Mouse (Mus musculus) kidney, postnatal 0 days (tissue): ENCODE measurements around the gene Fras1. TPM values are rescaled to one million over a fixed set of nuclear protein-coding genes. Genes with fewer than 3 reads are reported as not detected.

Experiments
- ATAC-seq: fragments of 200-750 bp; cut with Nextera tagmentation; replicated peaks from 2 replicates; pipeline ENCODE4 v1.8.0; 2017; ENCODE audit warnings: low read depth, moderate number of reproducible peaks, moderate TSS enrichment, moderate library complexity; ENCODE audit not compliant: low FRiP score
- DNase-seq: peaks from one replicate; pipeline ENCODE4 v3.0.0-alpha.2; 2016; ENCODE audit warnings: low spot score
- H3K27ac ChIP-seq: fragments of 300-500 bp; sonication (generic); 2 replicates; pipeline ENCODE4 v1.5.1; 2014; ENCODE audit warnings: mild to moderate bottlenecking
- H3K27me3 ChIP-seq: fragments of 300-500 bp; sonication (generic); 2 replicates; pipeline ENCODE4 v1.6.1; 2014; ENCODE audit warnings: low read length, mixed read lengths; ENCODE audit not compliant: insufficient read depth
- H3K36me3 ChIP-seq: fragments of 300-500 bp; sonication (generic); 2 replicates; pipeline ENCODE4 v1.6.1; 2014; ENCODE audit warnings: low read length, mixed read lengths; ENCODE audit not compliant: insufficient read depth
- H3K4me1 ChIP-seq: fragments of 300-500 bp; sonication (generic); replicated peaks from 2 replicates; pipeline ENCODE4 v1.6.1; 2014; ENCODE audit warnings: antibody characterized with exemption, low read length, mixed read lengths; ENCODE audit not compliant: insufficient read depth
- H3K4me2 ChIP-seq: fragments of 300-500 bp; sonication (generic); 2 replicates; pipeline ENCODE4 v1.6.1; 2014; ENCODE audit warnings: mild to moderate bottlenecking, low read length, moderate library complexity, mixed read lengths
- H3K4me3 ChIP-seq: fragments of 300-500 bp; sonication (generic); replicated peaks from 2 replicates; pipeline ENCODE4 v1.5.1; 2014; ENCODE audit warnings: low read depth, low read length
- H3K9ac ChIP-seq: fragments of 300-500 bp; sonication (generic); 2 replicates; pipeline ENCODE4 v1.6.1; 2014; ENCODE audit warnings: low read depth, low read length
- H3K9me3 ChIP-seq: fragments of 300-500 bp; sonication (generic); replicated peaks from 2 replicates; pipeline ENCODE4 v1.6.1; 2016; ENCODE audit warnings: low read length, inconsistent platforms, mixed read lengths
- CTCF ChIP-seq: IDR thresholded peaks from 2 replicates; pipeline ENCODE4 v1.5.1; 2016; ENCODE audit warnings: antibody characterized with exemption, low read depth, mild to moderate bottlenecking, moderate library complexity
- WGBS: fragments of 180-500 bp; shearing (Covaris S2); extraction: QIAGEN DNeasy Blood & Tissue Kit; methylation state at CpG from one replicate; pipeline ENCODE4 v1.1.7; 2014; 5-methylcytosine and 5-hydroxymethylcytosine counted together
- polyA plus RNA-seq: library from polyadenylated mRNA; unstranded; fragments of >200 nt; fragmentation: Nextera tagmentation; extraction: Ambion mirVana; gene quantifications from 2 replicates; pipeline ENCODE4 v1.2.1, GENCODE M21; 2015

The Fras1 gene
- polyA plus RNA-seq, 1 experiment from 2014 or later, result 15.8 TPM

DNA sequence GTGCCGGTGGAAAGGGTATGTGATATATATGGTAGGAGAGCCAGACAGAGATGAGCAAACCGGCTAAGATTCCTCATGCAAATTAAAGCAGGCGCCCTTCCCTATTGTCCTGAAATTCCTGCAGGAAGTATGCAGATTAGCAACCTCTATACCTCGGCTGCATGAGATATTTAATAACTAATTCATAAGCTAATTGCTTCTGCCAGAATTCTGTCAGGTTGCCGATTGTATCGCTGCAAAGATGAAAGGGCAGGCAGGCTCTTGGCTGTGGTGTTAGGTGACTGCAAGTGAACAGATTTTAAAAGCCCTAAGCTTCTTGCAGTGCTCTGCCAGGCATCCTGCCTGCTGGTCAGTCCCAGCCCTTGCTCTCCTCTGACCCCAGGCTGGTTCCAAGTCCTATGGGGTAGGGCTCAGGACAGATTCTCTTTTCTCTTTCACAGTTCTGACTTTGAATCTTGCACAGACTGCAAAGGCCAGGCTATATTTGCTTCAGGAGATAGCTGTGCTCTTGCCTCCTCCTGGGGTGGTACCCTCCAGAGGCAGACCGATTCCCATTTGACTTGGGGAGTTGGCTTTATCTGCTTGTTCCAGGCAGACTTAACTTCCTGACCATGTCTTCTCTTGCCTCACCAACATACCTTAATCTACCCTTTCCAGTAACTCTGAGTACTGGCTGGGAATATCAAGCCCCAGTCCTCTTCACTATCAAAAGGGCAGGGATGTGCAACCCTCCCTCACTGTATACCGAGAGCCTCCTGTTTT lies 342.7 kb downstream of the Fras1 start:
- TF ChIP-seq CTCF, result no peak
- Histone ChIP-seq H3K9me3 (no peaks in the 10 kb centered on the region), H3K27me3 (no peaks in the 10 kb centered on the region), H3K9ac (no peak overlapping the region), H3K4me2 (no peak overlapping the region), H3K4me1 (0 out of 2 replicates have a peak, but pooled peaks cover 5% of the 10 kb centered on the region), H3K36me3 (peaks cover 14% of the 10 kb centered on the region; the same call in 1 of the 2 replicates), H3K4me3 (no peak overlapping the region), H3K27ac (no peak overlapping the region)
- no peak for DNase-seq
- WGBS, result 59% methylated on average over 8 of the region's 8 CpGs
- no peak for ATAC-seq

DNA sequence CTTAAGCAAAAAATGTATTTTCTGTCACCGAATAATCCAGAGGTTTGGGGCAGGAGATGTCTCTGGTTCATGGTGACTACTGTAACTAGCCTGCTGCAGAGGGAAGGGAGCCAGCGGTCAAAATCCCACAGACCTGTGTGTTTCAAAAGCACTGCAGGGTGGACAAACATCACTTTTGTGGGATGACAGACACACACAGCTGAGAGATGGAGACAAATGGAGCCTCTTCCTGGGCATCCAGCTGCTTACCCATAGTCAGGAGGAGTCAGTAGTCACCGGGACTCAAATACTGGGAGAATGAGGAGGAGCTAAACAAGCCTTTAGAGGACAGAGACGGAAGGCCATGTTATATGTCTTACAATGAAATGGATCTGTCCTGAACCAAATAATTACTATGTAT lies 343.9 kb downstream of the Fras1 start:
- 89% methylated on average over 4 of the region's 4 CpGs for WGBS
- H3K27ac ChIP-seq, result no peak overlapping the region
- TF ChIP-seq CTCF, result no peak
- DNase-seq (no peak), ATAC-seq (no peak)
- no peak overlapping the region for H3K9ac ChIP-seq
- peaks cover 14% of the 10 kb centered on the region; the same call in 1 of the 2 replicates for H3K36me3 ChIP-seq
- no peaks in the 10 kb centered on the region for H3K9me3 ChIP-seq
- H3K4me3 ChIP-seq, result no peak overlapping the region
- no peaks in the 10 kb centered on the region for H3K4me1 ChIP-seq
- no peaks in the 10 kb centered on the region for H3K27me3 ChIP-seq
- no peak overlapping the region for H3K4me2 ChIP-seq

DNA sequence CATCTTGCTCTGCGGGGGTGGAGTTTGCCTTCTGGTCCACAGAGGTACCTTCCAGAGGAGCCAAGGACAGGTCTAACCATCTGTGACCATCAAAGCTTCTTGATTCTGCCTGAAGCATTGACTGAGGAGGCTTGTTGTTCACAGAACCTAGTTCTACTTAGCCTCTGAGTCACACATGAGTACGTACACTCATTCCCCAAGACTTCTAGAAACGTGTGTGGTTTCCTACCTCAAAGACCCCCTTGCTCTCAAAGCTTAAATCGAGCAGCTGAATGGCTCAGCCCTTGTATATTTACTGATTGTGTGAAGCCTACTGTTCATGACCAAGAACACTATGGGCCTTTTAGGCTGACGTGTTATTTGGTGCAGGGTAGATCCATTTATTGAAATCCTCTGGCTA lies 344.8 kb downstream of the Fras1 start:
- H3K9ac ChIP-seq, result no peak overlapping the region
- ATAC-seq (no peak), DNase-seq (no peak)
- peaks cover 14% of the 10 kb centered on the region; the same call in 1 of the 2 replicates for H3K36me3 ChIP-seq
- 93% methylated on average over 5 of the region's 5 CpGs for WGBS
- no peak for TF ChIP-seq CTCF
- H3K4me2 ChIP-seq, result no peak overlapping the region
- no peaks in the 10 kb centered on the region for H3K4me1 ChIP-seq
- no peak overlapping the region for H3K27ac ChIP-seq
- H3K9me3 ChIP-seq, result no peaks in the 10 kb centered on the region
- no peaks in the 10 kb centered on the region for H3K27me3 ChIP-seq
- H3K4me3 ChIP-seq, result no peak overlapping the region

DNA sequence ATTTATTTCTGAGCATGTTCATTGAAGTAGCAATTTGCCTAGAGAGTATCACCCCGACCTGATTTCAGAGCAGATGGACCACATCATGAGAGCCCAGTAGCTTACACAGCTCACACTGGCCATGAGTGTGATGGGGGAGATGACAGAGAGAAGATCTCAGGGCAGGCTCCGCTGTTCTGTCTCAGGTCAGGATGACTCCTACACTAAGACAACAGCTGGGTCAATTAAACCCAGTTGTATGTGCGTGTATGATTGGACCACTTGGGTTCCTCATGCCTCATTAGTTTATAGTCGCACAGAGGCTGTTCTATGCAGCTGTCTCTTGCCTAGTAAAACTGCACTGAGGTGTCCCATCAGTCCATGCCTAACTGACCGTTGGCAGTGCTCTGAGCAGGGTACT lies 345.5 kb downstream of the Fras1 start:
- H3K27ac ChIP-seq, result no peak overlapping the region
- H3K9ac ChIP-seq, result no peak overlapping the region
- peak; percentile 39 for DNase-seq
- WGBS, result 54% methylated on average over 5 of the region's 5 CpGs
- no peaks in the 10 kb centered on the region for H3K27me3 ChIP-seq
- H3K4me1 ChIP-seq, result no peaks in the 10 kb centered on the region
- ATAC-seq, result peak; percentile 60; the same call in 1 of the 2 replicates
- no peak overlapping the region for H3K4me2 ChIP-seq
- no peak for TF ChIP-seq CTCF
- no peaks in the 10 kb centered on the region for H3K9me3 ChIP-seq
- H3K4me3 ChIP-seq, result no peak overlapping the region
- H3K36me3 ChIP-seq, result peaks cover 14% of the 10 kb centered on the region; the same call in 1 of the 2 replicates

DNA sequence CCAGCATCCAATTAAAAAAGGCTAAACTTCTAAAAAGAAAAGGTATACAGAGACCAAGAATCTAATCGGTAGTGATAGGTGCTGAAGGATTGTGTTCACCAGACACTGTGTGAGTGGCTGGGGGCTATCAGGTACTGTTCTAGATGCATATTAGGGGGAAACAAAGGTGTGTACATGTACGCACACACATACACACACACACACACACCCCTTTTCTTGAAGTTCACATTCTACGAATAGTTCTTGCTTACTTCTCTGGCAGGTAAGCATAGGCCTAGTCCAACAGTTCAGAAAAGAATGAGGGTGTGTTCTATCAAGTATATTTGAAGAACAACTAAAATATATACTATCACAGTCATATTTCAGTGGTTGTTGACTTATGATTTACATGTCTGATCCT lies 348.9 kb downstream of the Fras1 start:
- DNase-seq (no peak), ATAC-seq (no peak)
- H3K27me3 ChIP-seq, result no peaks in the 10 kb centered on the region
- no peak overlapping the region for H3K9ac ChIP-seq
- no peak overlapping the region for H3K4me3 ChIP-seq
- H3K9me3 ChIP-seq, result no peaks in the 10 kb centered on the region
- WGBS, result 72% methylated on average over 3 of the region's 3 CpGs
- peaks cover 11% of the 10 kb centered on the region; the same call in 1 of the 2 replicates for H3K36me3 ChIP-seq
- H3K4me1 ChIP-seq, result no peaks in the 10 kb centered on the region
- H3K4me2 ChIP-seq, result no peak overlapping the region
- no peak for TF ChIP-seq CTCF
- no peak overlapping the region for H3K27ac ChIP-seq

DNA sequence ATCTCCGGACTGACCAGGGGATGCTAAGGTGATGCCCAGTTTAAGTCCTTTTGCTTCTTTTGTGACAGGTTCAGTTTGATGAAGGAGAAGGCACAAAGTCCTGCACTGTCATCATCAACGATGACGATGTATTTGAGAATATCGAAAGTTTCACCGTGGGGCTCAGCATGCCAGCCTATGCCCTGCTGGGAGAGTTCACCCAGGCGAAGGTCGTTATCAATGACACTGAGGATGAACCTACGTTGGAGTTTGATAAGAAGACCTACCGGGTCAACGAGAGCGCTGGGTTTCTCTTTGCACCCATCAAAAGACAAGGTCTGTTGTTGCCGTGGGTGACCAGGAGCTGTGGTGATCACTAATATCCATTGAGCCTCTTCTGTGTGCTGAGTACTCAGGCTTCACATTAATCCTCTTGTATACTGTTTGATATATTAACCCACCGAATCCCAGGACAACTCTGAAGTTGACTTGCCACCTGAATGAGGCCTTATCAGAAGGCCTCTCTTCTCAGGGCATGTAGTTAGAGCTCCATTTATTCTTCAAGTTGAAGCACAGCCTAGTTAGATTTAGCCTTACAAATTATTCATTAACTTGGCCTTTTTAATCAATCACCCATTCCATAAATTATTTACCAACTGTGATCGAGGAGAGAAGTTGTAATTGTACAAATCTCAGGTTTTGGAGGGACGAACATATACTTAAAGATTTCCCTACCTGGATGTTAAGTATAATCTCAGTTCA lies 365.6 kb downstream of the Fras1 start:
- TF ChIP-seq CTCF, result no peak
- DNase-seq (peak; percentile 31), ATAC-seq (peak; percentile 55)
- Histone ChIP-seq H3K27me3 (no peaks in the 10 kb centered on the region), H3K27ac (peak overlapping the region; percentile 54; the same call in 1 of the 2 replicates), H3K36me3 (peaks cover 10% of the 10 kb centered on the region; the same call in 1 of the 2 replicates), H3K9ac (no peak overlapping the region), H3K4me3 (no peak overlapping the region), H3K4me1 (0 out of 2 replicates have a peak, but pooled peaks cover 3% of the 10 kb centered on the region), H3K9me3 (no peaks in the 10 kb centered on the region), H3K4me2 (peak overlapping the region; percentile 18; the same call in 1 of the 2 replicates)
- 82% methylated on average over 15 of the region's 15 CpGs for WGBS
